Mouse (Mus musculus) heart, embryonic 11.5 days (tissue): ENCODE measurements at regions not wholly inside any gene's neighbourhood (a gene's known extent, or its start where the extent isn't known, plus 50 kb on each side); places are given as distances from the start of the nearest gene placed in this dataset.
A peak's percentile ranks its signal among the peaks of the same experiment; 100 is the strongest.

Experiments used
- ATAC-seq: fragments of 200-750 bp; cut with Nextera tagmentation; replicated peaks from 2 replicates; pipeline ENCODE4 v1.8.0; 2017; ENCODE audit warnings: moderate library complexity; ENCODE audit not compliant: insufficient number of reproducible peaks, low FRiP score, low TSS enrichment
- H3K27ac ChIP-seq: fragments of 300-500 bp; sonication (generic); 2 replicates; pipeline ENCODE4 v1.5.1; 2014; ENCODE audit warnings: mild to moderate bottlenecking, low read depth, low read length
- H3K27me3 ChIP-seq: fragments of 300-500 bp; sonication (generic); 2 replicates; pipeline ENCODE4 v1.6.1; 2014; ENCODE audit warnings: mild to moderate bottlenecking, low read length, mixed read lengths; ENCODE audit not compliant: control insufficient read depth, insufficient read depth
- H3K36me3 ChIP-seq: fragments of 300-500 bp; sonication (generic); 2 replicates; pipeline ENCODE4 v1.6.1; 2014; ENCODE audit warnings: mild to moderate bottlenecking, low read length, moderate library complexity, mixed read lengths; ENCODE audit not compliant: control insufficient read depth, insufficient read depth
- H3K4me1 ChIP-seq: fragments of 300-500 bp; sonication (generic); 2 replicates; pipeline ENCODE4 v1.6.1; 2014; ENCODE audit warnings: low read length; ENCODE audit not compliant: control insufficient read depth, insufficient read depth
- H3K4me2 ChIP-seq: fragments of 300-500 bp; sonication (generic); 2 replicates; pipeline ENCODE4 v1.6.1; 2014; ENCODE audit warnings: mild to moderate bottlenecking, moderate library complexity
- H3K4me3 ChIP-seq: fragments of 300-500 bp; sonication (generic); 2 replicates; pipeline ENCODE4 v1.5.1; 2014; ENCODE audit warnings: low read depth, low read length
- H3K9ac ChIP-seq: fragments of 300-500 bp; sonication (generic); 2 replicates; pipeline ENCODE4 v1.6.1; 2014; ENCODE audit warnings: mild to moderate bottlenecking, low read depth, low read length, moderate library complexity
- H3K9me3 ChIP-seq: fragments of 300-500 bp; sonication (generic); replicated peaks from 2 replicates; pipeline ENCODE4 v1.6.1; 2016; ENCODE audit warnings: low read length; ENCODE audit not compliant: control insufficient read depth
- WGBS: fragments of 180-500 bp; shearing (Covaris S2); extraction: QIAGEN DNeasy Blood & Tissue Kit; methylation state at CpG from one replicate; pipeline ENCODE4 v1.1.7; 2014; ENCODE audit not compliant: insufficient replicate concordance; 5-methylcytosine and 5-hydroxymethylcytosine counted together

DNA sequence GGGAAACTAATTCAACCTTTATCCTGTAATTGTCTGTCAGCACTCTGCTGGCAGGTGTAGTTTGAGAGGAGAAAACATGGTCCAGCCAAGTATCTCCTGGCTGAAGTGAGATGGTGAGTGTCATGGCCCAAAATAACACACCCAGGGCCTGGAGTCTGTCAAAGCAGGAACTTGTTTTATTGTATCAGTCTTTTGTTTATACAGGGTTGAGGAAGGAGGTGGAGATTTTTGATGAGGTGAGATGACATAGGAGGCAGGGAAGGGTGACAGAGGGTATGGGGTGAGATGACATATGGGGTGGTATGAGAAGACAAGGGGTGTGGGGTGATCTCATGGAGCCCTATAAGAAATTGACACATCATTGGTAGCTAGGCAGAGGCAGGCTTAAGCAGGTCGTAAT is 395.6 kb upstream of the Smc2 start:
- Histone ChIP-seq H3K4me1 (no peaks in the 10 kb centered on the region), H3K4me3 (no peak overlapping the region), H3K36me3 (no peaks in the 10 kb centered on the region), H3K27ac (peak overlapping the region; percentile 59; the same call in 1 of the 2 replicates), H3K9ac (no peak overlapping the region), H3K4me2 (no peak overlapping the region), H3K27me3 (no peaks in the 10 kb centered on the region), H3K9me3 (0 out of 2 replicates have a peak, but pooled peaks cover 3% of the 10 kb centered on the region)
- 33% methylated on average over 1 of the region's 1 CpGs for whole genome bisulfite sequencing
- ATAC-seq = peak; percentile 80

DNA sequence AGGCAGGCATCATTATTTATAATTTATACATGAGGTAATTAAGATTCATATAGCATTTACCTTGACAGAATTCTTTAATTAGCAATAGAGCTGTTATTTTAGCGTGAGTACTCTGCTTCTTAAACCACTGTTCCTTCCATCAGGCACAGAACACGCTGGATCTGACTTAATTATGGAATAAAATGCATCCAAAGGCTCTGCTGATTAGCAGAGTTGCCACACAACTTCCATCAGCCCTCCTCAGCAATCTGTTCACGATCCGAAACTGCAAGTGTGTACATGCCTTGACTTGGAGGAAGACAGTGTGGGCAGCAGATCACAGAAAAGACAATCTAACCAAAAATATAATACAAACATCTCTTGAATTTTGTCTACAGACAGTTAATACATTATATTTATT is 388.1 kb upstream of the Smc2 start:
- Histone ChIP-seq H3K9ac (no peak overlapping the region), H3K4me3 (no peak overlapping the region), H3K4me2 (no peak overlapping the region), H3K36me3 (no peaks in the 10 kb centered on the region), H3K4me1 (no peaks in the 10 kb centered on the region), H3K9me3 (no peaks in the 10 kb centered on the region), H3K27me3 (no peaks in the 10 kb centered on the region), H3K27ac (no peak overlapping the region)
- ATAC-seq = no peak
- WGBS = 75% methylated on average over 4 of the region's 4 CpGs

- Histone ChIP-seq H3K27me3 (no peaks in the 10 kb centered on the region), H3K4me2 (no peak overlapping the region), H3K9ac (no peak overlapping the region), H3K4me3 (no peak overlapping the region), H3K4me1 (no peaks in the 10 kb centered on the region), H3K36me3 (no peaks in the 10 kb centered on the region), H3K27ac (no peak overlapping the region), H3K9me3 (no peaks in the 10 kb centered on the region)
- ATAC-seq = no peak
Observed at GRCm38 (mm10) chr4:52056031-52056430, 383.0 kb upstream of the Smc2 start.

DNA sequence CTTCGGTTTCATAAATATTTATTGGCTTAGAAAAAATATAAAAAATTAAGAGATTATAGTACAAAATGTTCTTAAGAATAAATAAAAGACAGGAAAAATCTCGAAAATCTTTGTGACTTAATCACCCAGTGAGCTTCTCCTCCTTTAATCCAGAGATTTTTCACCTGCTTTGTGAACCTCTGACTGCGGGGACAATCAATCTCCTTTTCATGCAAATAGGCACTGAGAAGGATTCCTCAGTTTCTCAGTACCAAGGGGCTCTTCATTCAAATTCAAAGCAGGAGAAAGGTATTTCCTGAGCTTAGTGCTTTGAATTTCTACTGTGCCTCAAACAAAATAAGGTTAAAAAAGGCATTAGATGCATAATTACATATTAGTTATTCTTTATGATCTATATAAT is 379.0 kb upstream of the Smc2 start:
- ATAC-seq = no peak
- Histone ChIP-seq H3K9ac (no peak overlapping the region), H3K27ac (no peak overlapping the region), H3K4me2 (no peak overlapping the region), H3K36me3 (no peaks in the 10 kb centered on the region), H3K27me3 (no peaks in the 10 kb centered on the region), H3K4me1 (no peaks in the 10 kb centered on the region), H3K4me3 (no peak overlapping the region), H3K9me3 (no peaks in the 10 kb centered on the region)
- 71% methylated on average over 3 of the region's 3 CpGs for WGBS

- H3K27ac ChIP-seq = no peak overlapping the region
- no peaks in the 10 kb centered on the region for H3K9me3 ChIP-seq
- no peak for ATAC-seq
- 74% methylated on average over 3 of the region's 3 CpGs for WGBS
- no peaks in the 10 kb centered on the region for H3K4me1 ChIP-seq
- no peak overlapping the region for H3K4me3 ChIP-seq
- H3K27me3 ChIP-seq = no peaks in the 10 kb centered on the region
- no peak overlapping the region for H3K9ac ChIP-seq
- H3K36me3 ChIP-seq = no peaks in the 10 kb centered on the region
- no peak overlapping the region for H3K4me2 ChIP-seq
Observed at GRCm38 (mm10) chr4:52099187-52099586, 339.9 kb upstream of the Smc2 start.

- no peaks in the 10 kb centered on the region for H3K9me3 ChIP-seq
- H3K4me1 ChIP-seq = no peaks in the 10 kb centered on the region
- ATAC-seq = no peak
- no peak overlapping the region for H3K4me3 ChIP-seq
- no peak overlapping the region for H3K27ac ChIP-seq
- H3K27me3 ChIP-seq = no peaks in the 10 kb centered on the region
- H3K36me3 ChIP-seq = no peaks in the 10 kb centered on the region
- H3K9ac ChIP-seq = no peak overlapping the region
- no peak overlapping the region for H3K4me2 ChIP-seq
- WGBS = 48% methylated on average over 12 of the region's 12 CpGs
Observed at GRCm38 (mm10) chr4:52105887-52106286, 333.2 kb upstream of the Smc2 start.

DNA sequence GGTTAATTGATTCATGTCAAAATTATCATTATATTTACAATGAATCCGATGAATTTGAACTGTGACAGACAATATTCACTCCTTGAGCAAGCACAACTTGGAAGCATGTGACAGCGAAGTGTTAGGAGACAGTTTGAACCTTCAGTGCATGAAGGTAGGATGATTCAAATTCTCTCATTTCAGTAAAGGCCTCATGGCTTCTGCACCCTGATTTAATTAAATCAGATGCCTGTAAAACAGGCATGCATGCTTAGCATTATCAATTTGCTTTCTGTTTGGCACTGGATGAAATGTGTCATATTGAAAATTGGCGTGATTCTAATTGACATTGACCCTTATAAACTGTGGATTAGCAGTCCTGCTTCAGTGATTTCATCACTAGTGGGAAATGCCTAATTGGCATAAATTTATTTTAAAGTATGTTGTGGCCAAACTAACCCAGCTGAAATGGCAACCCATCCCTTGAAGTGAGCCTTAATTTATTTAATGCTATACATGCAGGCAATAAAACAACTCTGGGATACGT is 321.2 kb upstream of the Smc2 start:
- no peak for ATAC-seq
- no peaks in the 10 kb centered on the region for H3K9me3 ChIP-seq
- H3K9ac ChIP-seq = no peak overlapping the region
- H3K4me1 ChIP-seq = no peaks in the 10 kb centered on the region
- H3K4me2 ChIP-seq = no peak overlapping the region
- H3K27me3 ChIP-seq = no peaks in the 10 kb centered on the region
- H3K36me3 ChIP-seq = no peaks in the 10 kb centered on the region
- no peak overlapping the region for H3K4me3 ChIP-seq
- no peak overlapping the region for H3K27ac ChIP-seq
- 75% methylated on average over 4 of the region's 4 CpGs for WGBS

GRCm38 (mm10) chr4:52118439-52119072 is 320.5 kb upstream of the Smc2 start:
- Histone ChIP-seq H3K27me3 (no peaks in the 10 kb centered on the region), H3K36me3 (no peaks in the 10 kb centered on the region), H3K9ac (no peak overlapping the region), H3K4me1 (no peaks in the 10 kb centered on the region), H3K27ac (no peak overlapping the region), H3K4me3 (no peak overlapping the region), H3K4me2 (no peak overlapping the region), H3K9me3 (no peaks in the 10 kb centered on the region)
- ATAC-seq = no peak
- WGBS = 73% methylated on average over 3 of the region's 3 CpGs

DNA sequence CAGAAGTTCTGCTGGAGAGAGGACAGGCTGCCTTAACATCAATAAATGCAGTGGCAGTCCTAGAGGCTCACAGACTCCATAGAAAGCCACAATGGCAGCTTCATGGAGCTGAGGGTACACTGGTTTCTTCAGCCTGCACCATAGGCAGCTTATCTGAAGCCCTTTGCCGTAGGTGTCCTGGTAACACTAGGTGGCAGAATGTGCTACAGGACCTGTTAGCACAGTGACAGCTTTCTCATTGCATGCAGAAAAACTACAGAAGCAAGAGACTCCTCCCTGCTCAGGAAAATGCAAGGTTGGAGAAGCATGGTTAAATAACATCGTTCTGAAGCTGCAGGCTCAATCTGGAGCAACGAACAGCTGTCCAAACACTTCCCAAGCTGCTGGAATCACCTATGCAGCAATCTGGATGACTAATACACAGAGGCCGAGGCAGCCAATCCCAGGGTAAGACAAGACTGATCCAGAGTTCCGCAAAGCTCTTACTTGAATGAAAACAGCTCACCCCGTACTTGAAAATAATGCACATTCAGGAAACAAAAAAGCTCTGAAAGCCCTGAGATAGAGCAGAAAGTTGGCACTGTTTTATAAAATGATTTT is 286.4 kb upstream of the Smc2 start:
- H3K9me3 ChIP-seq = no peaks in the 10 kb centered on the region
- H3K9ac ChIP-seq = no peak overlapping the region
- H3K4me2 ChIP-seq = no peak overlapping the region
- H3K4me1 ChIP-seq = no peaks in the 10 kb centered on the region
- no peak for ATAC-seq
- no peak overlapping the region for H3K4me3 ChIP-seq
- H3K36me3 ChIP-seq = no peaks in the 10 kb centered on the region
- H3K27ac ChIP-seq = no peak overlapping the region
- WGBS = 58% methylated on average over 6 of the region's 6 CpGs
- H3K27me3 ChIP-seq = no peaks in the 10 kb centered on the region
